Mouse (Mus musculus): Measurements from ENCODE around the gene Elobl.
"Not testable (repeated sequence)": the region's sequence is repeated elsewhere in the genome, so short reads cannot be mapped to it uniquely, and the experiment has no call there.

Gene Elobl

GRCm38 (mm10) chr11:88966881-88967361, at the start of gene Elobl:
TSS of gene Elobl (minus strand) at chr11:88966931.
- no peak for DNase-seq (ENCODE audit: extremely low spot score, low read depth, low spot score)

DNA sequence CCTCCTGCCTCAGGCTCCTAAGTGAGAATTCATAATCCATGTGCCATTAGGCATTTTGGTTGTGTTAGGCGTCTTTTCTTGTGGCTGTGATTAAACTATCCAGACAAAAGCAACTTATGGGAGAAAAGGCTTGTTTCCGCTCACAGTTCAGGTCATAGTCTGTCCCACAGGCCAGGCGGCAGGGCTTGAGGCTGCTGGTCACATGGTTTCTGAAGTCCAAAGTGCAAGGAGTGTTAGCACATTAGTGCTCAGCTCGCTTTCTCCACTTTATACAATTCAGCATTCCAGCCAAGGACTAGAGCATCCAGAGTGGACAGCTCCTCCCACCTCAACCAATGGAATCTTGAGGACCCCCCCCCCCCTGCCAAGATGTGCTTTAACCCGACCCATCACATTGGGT, 45.5 kb upstream of the Elobl start:
- DNase-seq (ENCODE audit: extremely low spot score, low read depth, low spot score) = no peak

DNA sequence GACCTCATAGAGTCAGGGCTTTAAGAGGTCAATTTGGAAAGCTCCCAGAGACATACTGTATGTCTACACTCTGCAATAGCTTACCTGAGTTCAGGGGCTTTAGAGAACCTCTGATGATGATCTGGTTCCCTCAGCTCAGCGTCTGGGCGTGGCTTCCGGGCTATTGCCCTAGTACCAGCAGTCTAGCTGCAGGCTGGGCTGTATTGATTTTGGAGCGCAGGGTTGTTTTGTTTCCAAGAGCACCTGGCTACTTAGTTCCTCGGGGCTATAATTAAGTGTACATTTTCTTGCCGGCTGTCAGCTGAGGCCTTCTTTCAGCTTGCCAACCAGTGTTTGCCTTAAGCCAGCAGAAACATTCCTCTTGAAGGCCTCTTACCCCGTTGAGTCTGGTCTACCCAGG, 42.8 kb upstream of the Elobl start:
- no peak for DNase-seq (ENCODE audit: extremely low spot score, low read depth, low spot score)

DNA sequence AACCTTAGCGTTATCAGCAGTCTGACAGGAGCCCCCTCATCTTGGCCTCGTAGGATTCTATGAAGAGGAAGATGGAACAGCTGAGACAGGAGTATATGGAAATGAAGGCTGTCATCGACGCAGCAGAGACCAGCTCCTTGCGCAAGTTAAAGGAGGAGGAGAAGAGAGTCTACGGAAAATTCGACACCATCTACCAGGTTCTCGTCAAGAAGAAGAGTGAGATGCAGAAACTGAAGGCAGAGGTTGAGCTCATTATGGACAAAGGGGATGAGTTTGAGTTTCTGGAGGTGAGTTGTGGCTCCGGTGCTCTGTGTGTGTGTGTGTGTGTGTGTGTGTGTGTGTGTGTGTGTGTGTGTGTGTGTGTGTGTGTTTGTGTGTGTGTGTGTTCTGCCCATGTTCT, 42.3 kb upstream of the Elobl start:
- no peak for DNase-seq (ENCODE audit: extremely low spot score, low read depth, low spot score)

DNA sequence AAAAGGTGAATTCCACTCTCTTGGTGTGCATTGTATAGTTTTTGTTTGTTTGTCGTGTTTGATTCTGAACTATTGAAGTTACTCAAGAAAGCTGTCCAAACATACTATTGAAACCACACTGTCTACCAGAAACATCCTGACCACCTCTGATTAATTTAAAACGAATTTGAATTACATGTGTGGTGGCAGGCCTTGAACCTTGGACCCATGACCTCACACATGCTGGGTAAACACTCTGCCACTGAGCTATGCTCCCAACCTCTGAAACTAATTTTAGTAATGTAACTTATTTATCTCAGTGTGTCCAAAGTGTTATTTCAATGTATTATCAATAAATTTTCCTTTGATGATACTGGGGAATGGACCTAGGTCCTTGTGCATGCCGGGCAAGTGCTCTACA, 40.9 kb upstream of the Elobl start:
- DNase-seq (ENCODE audit: extremely low spot score, low read depth, low spot score) = no peak

GRCm38 (mm10) chr11:89006404-89006803, 39.7 kb upstream of the Elobl start:
- DNase-seq (ENCODE audit: extremely low spot score, low read depth, low spot score) = no peak

DNA sequence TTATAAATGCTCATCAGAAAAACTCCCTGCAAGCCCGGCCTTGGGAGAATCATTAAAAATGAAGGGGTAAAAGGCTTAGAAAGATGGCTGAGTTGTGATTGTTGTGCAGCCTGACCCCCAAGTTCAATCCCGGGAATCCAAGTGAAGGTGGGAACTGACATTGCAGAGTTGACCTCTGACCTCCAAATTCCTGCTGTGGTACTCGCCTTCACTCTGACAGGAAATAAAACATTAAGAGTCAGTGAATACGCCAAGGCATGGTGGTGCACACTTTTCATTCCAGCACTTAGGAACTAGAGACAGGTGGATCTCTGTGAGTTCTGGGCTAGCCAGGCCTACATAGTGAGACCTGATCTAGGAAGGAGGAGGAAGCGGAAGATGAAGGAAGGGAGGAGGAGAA, 38.7 kb upstream of the Elobl start:
- DNase-seq (ENCODE audit: extremely low spot score, low read depth, low spot score) = no peak

DNA sequence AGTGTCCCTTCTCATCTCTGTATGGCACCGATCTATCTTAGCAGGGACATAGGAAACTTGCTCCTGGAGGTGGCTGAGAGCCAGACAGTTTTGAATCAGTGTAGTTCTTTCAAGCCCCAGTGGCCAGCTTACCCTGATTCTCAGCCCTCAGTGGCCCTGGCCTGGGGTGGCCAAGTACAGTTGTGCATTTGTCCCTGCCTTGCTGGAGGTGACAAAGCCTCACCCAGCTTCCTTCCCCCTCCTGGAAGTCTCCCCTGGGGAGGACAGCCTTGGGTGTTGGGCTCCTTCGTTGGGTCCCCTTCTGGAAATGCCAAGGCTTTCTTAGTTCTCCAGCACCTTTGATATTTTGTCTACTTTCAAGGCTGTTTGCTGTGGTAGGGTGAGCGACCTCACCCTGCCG, 37.0 kb upstream of the Elobl start:
- no peak for DNase-seq (ENCODE audit: extremely low spot score, low read depth, low spot score)

DNA sequence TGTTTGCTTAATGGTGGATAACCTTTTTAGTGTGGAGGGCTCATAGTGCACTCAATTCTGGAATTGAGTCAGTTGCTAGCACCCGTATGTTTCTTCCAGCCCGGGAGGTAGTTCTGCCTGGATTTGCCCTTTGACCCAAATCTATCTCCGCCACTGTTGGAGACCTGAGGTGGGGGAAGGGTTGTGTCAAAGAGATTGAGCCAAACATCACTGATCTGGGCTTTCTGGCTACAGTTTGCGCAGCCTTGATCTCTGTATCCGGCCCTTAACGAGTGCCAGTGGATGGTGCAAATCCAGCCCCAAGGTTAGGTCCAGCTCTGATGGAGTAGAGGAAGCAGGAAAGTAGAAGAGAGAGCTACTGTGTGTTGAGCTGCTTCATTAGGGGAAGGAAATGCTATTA, 36.3 kb upstream of the Elobl start:
- DNase-seq (ENCODE audit: extremely low spot score, low read depth, low spot score) = no peak

GRCm38 (mm10) chr11:89002621-89003020, 35.9 kb upstream of the Elobl start:
- no peak for DNase-seq (ENCODE audit: extremely low spot score, low read depth, low spot score)

DNA sequence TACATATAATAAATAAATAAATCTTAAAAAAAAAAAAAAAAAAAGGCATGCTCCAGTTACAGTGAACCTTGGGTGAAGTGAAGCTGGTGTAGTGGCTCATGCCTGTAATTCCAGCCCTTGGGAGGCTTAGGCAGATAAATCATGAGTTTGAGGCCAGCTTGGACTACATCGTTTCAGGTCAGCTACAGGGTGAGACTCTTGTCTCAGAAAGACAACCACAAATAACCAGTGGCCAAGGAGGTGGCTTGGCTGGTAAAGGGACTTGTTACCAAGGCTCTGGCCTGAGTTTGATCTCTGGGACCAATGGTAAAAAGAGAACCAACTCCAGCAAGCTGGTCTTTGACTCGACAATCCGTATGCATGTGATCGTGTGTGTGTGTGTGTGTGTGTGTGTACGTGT, 35.3 kb upstream of the Elobl start:
- DNase-seq (ENCODE audit: extremely low spot score, low read depth, low spot score) = no peak

DNA sequence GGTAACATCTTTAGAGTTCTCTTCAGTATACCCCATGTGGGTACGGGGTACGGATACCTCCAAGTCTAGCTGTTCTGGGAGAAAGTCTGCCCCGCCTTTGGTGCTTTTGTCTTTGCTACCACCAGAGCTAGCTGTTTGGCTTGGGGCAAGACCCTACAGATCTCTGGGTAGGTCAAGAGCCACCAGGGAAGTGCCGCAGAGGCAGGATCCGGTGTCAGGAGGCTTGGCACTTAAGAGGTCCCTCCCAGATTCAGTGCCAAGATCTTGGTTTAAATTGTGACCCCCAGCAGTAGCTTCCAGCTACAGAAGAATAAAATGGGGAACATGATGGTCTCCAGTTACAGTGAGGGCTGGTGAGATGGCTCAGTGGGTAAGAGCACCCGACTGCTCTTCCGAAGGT, 34.8 kb upstream of the Elobl start:
- DNase-seq (ENCODE audit: extremely low spot score, low read depth, low spot score) = no peak

DNA sequence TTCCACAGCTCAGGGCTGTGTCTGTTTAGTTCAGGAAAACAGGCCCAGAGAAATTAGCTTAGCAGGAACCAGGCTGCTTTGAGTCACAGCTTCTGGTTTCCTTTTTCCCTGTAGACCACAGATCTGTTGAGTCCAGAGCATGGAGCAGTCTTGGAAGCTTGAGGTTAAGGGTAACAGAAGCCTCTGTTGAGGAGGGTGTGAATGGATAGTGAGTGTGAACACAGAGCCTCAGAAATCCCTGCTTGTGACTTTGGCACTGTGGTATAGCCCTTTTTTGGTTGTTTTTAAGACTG, 33.7 kb upstream of the Elobl start:
- no peak for DNase-seq (ENCODE audit: extremely low spot score, low read depth, low spot score)

DNA sequence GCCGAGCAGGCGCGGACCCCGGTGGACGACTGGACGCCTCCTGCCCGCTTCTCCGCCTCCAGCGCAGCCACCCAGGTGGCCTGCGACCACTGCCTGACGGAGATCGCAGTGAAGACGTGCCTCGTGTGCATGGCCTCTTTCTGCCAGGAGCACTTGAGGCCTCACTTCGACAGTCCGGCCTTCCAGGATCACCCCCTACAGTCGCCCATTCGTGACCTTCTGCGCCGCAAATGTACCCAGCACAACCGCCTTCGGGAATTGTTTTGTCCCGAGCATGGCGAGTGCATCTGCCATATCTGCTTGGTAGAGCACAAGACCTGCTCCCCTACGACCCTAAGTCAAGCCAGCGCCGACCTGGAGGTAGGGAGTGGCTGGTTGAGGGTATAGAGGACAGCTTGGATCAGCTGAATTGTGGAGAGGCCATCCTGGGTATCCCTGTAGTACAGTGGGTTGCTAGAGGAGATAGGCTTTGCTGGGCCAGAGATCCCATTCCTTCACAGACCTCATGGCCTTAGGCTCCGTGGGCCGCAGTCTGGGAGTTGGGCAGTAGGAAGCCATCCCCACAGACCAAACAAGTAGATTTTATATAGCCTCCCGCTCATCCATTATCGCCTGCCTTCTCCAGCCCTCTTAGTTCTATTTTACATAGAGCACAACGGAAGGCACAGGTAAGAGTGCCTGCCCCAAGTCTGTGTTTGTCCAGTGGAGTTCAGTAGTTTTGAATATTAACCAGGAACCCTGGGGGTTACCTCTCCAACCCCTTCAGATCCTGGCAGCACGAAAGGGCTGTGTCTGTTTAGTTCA, 33.2 kb upstream of the Elobl start:
- DNase-seq (ENCODE audit: extremely low spot score, low read depth, low spot score) = no peak

DNA sequence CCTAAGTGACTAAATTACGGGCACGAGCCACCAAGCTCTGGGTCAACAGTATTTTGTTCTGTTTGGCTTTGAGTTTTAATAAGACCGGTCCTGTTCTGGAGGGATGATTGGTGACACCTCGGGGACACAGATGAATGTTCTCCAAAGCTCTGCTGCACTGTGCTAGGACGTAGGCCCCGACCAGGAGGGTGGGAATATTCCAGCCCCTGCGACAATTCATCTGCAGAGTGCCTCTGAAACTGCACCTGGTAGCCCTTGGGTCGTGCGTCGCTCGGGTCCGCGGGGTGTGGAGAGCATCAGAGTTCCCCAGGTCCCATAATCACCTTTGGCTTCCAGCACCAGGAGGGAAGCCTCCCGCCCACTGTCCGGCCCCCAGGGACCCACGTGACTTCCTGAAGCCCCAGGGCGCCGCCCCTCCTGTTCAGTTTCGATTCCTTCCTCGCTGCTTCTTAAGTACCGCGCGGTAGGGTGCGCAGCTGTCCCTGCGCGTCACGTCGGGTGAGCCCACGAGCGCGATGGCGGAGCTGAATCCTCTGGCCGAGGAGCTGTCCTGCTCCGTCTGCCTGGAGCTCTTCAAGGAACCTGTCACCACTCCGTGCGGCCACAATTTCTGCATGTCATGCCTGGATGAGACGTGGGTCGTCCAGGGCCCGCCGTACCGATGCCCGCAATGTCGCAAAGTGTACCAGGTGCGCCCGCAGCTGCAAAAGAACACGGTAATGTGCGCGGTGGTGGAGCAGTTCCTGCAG, 32.4 kb upstream of the Elobl start, which contains the start of gene Trim25:
Gene Trim25, plus strand, starts transcription at position 403 of the 749 bp plus-strand sequence.
- no peak for DNase-seq (ENCODE audit: extremely low spot score, low read depth, low spot score)

- DNase-seq (ENCODE audit: extremely low spot score, low read depth, low spot score) = no peak
Measured at GRCm38 (mm10) chr11:88998406-88998805, 31.7 kb upstream of the Elobl start.

DNA sequence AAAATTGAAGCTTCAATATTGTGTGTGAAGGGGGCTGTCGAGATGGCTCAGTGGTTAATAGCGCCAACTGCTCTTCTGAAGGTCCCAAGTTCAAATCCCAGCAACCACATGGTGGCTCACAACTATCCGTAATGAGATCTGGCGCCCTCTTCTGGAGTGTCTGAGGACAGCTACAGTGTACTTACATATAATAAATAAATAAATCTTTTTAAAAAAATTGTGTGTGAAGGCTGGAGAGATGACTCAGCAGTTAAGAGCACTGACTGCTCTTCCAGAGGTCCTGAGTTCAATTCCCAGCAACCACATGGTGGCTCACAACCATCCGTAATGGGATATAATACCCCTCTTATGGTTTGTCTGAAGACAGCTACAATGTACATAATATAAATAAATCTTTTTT, 30.6 kb upstream of the Elobl start:
- not testable (repeated sequence) for DNase-seq (ENCODE audit: extremely low spot score, low read depth, low spot score)

- DNase-seq (ENCODE audit: extremely low spot score, low read depth, low spot score) = no peak
Measured at GRCm38 (mm10) chr11:88996427-88996826, 29.7 kb upstream of the Elobl start.

- DNase-seq (ENCODE audit: extremely low spot score, low read depth, low spot score) = no peak
Measured at GRCm38 (mm10) chr11:88995616-88996015, 28.9 kb upstream of the Elobl start.

GRCm38 (mm10) chr11:88994492-88994891, 27.8 kb upstream of the Elobl start:
- DNase-seq (ENCODE audit: extremely low spot score, low read depth, low spot score) = no peak

GRCm38 (mm10) chr11:88993625-88994024, 26.9 kb upstream of the Elobl start:
- DNase-seq (ENCODE audit: extremely low spot score, low read depth, low spot score) = no peak

DNA sequence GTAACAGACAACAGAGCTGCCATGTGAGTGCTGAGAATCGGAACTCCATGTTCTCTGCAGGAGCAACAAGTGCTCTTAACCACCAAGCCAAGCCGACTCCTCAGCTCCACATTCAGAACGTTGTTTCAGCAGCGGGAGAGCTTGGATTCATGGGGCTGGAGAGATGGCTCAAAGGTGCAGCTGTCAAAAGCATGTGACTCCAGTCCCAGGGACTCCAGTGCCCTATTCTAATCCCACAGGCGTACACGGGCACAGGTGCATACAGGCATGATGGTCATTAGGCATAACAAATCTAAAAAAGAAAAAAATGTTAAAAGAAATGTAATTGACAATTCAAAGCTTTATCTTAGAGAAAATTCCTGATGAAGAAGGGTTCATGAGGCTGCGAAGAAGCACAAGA, 26.5 kb upstream of the Elobl start:
- DNase-seq (ENCODE audit: extremely low spot score, low read depth, low spot score) = no peak
